Mouse (Mus musculus) thymus, adult 2 months (tissue): ENCODE data around the gene Trim2. TPM values are rescaled to one million over a fixed set of nuclear protein-coding genes. Genes with fewer than 3 reads are reported as not detected.

Source experiments
- DNase-seq: peaks from one replicate; pipeline ENCODE4 v3.0.0; 2021
- H3K27ac ChIP-seq: fragments of 200-500 bp; 2 replicates; pipeline ENCODE4 v1.5.1; 2012; ENCODE audit warnings: low read length, control low read depth; ENCODE audit not compliant: control insufficient read depth, insufficient read depth
- H3K27me3 ChIP-seq: fragments of 200-500 bp; 2 replicates; pipeline ENCODE4 v1.6.1; 2012; ENCODE audit warnings: mild to moderate bottlenecking, low read length, moderate library complexity, mixed read lengths; ENCODE audit not compliant: control insufficient read depth, insufficient read depth
- H3K36me3 ChIP-seq: fragments of 200-500 bp; 2 replicates; pipeline ENCODE4 v1.6.1; 2012; ENCODE audit warnings: mild to moderate bottlenecking, low read length, moderate library complexity; ENCODE audit not compliant: control insufficient read depth, insufficient read depth
- H3K4me1 ChIP-seq: fragments of 200-500 bp; replicated peaks from 2 replicates; pipeline ENCODE4 v1.6.1; 2012; ENCODE audit warnings: low read length; ENCODE audit not compliant: control insufficient read depth, insufficient read depth
- H3K4me3 ChIP-seq: fragments of 200-500 bp; 2 replicates; pipeline ENCODE4 v1.5.1; 2012; ENCODE audit warnings: mild to moderate bottlenecking, low read length, control low read depth, moderate library complexity; ENCODE audit not compliant: control insufficient read depth, insufficient read depth
- CTCF ChIP-seq: fragments of 200-500 bp; IDR thresholded peaks from 2 replicates; pipeline ENCODE4 v1.5.1; 2012; ENCODE audit warnings: mild to moderate bottlenecking, control low read depth, low read length, moderate library complexity, borderline replicate concordance; ENCODE audit not compliant: control insufficient read depth, poor library complexity, insufficient read depth; ENCODE audit errors: extremely low read depth
- POLR2A ChIP-seq: fragments of 200-500 bp; IDR thresholded peaks from 2 replicates; pipeline ENCODE4 v1.6.1; 2012; ENCODE audit warnings: mild to moderate bottlenecking, low read length, control low read depth, moderate library complexity; ENCODE audit not compliant: control insufficient read depth, poor library complexity, insufficient read depth; ENCODE audit errors: extremely low read depth
- WGBS: fragments of 180-500 bp; shearing (Covaris S2); methylation state at CpG from one replicate; pipeline ENCODE4 v1.1.7; 2018; 5-methylcytosine and 5-hydroxymethylcytosine counted together
- polyA plus RNA-seq: library from polyadenylated mRNA; depleted of rRNA; stranded (reverse); fragments of >200 nt; gene quantifications from 2 replicates; pipeline ENCODE4 v1.2.3, GENCODE M21; 2012

Gene Trim2
- polyA plus RNA-seq, 1 experiment: 4.2 TPM

DNA sequence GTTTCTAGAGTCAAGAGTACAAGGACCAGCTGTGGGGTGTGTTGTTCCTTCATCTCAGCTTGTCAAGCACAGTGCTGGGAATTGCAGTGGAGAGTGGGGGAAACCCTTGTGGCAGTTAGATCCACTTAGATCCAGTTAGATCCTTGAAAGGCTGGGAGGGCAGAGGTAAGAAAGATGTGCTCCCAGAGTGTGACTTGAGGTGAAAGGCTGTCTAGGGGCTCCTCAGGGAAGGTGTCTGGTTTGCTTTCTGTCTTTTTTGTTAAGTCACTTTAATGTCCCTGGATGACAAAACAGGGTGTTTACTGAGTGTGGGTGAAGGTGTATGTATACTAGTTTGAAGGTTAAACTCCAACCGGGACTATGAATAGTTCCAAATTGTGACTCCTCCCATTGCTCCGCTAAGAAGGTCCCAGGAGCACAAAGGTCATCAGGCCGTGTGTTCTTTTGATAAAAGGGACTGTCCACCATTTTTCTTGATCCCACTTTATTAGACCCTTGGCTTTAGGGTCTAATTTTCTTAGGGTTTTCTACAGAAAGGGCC lies 40.2 kb downstream of the Trim2 start:
- Histone ChIP-seq H3K4me1 (no peaks in the 10 kb centered on the region), H3K27me3 (no peaks in the 10 kb centered on the region; the same call in 1 of the 2 replicates), H3K36me3 (no peaks in the 10 kb centered on the region), H3K27ac (no peak overlapping the region), H3K4me3 (no peak overlapping the region)
- no peak for DNase-seq
- 90% methylated on average over 3 of the region's 3 CpGs for WGBS
- TF ChIP-seq POLR2A (no peak), CTCF (no peak)

DNA sequence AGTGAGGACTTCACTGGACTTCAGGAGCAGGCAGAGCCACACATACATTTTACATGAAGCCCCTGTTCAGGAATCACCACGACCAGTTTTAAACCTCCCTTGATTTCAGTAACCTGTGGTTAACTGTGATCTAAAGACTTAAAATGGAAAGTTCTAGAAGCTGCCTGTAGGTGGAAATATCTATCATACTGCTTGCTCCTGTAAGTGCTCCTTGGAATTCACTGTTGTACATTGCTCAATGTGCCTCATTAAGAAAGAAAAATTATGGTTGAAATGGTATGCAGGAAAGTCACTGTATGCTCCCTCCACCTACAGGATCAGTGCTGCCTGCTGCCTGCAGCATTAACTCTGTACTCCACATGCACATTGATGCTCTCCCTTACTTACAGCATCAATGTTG lies 41.6 kb downstream of the Trim2 start:
- no peak for TF ChIP-seq POLR2A
- no peak for TF ChIP-seq CTCF
- H3K4me3 ChIP-seq: no peak overlapping the region
- no peak overlapping the region for H3K27ac ChIP-seq

GRCm38 (mm10) chr3:84264395-84264794 lies 42.3 kb downstream of the Trim2 start:
- DNase-seq: no peak
- 92% methylated on average over 2 of the region's 2 CpGs for WGBS
- Histone ChIP-seq H3K36me3 (no peaks in the 10 kb centered on the region), H3K4me1 (peaks cover 2% of the 10 kb centered on the region; the same call in 1 of the 2 replicates), H3K4me3 (no peak overlapping the region), H3K27ac (no peak overlapping the region), H3K27me3 (no peaks in the 10 kb centered on the region; the same call in 1 of the 2 replicates)
- TF ChIP-seq CTCF: no peak
- no peak for TF ChIP-seq POLR2A

More for the DNA sequence above, 41.6 kb downstream of the Trim2 start:
- 50% methylated on average over 1 of the region's 1 CpGs for WGBS
- no peaks in the 10 kb centered on the region for H3K36me3 ChIP-seq
- DNase-seq: no peak
- no peaks in the 10 kb centered on the region; the same call in 1 of the 2 replicates for H3K27me3 ChIP-seq
- peaks cover 2% of the 10 kb centered on the region; the same call in 1 of the 2 replicates for H3K4me1 ChIP-seq

- WGBS: 88% methylated on average over 3 of the region's 3 CpGs
- H3K36me3 ChIP-seq: no peaks in the 10 kb centered on the region
- H3K4me1 ChIP-seq: peaks cover 2% of the 10 kb centered on the region; the same call in 1 of the 2 replicates
- TF ChIP-seq CTCF (no peak), POLR2A (no peak)
- DNase-seq: no peak
- no peak overlapping the region for H3K4me3 ChIP-seq
- H3K27ac ChIP-seq: no peak overlapping the region
- peaks cover 4% of the 10 kb centered on the region; the same call in 1 of the 2 replicates for H3K27me3 ChIP-seq
Measured at GRCm38 (mm10) chr3:84262804-84263203, 43.9 kb downstream of the Trim2 start.

DNA sequence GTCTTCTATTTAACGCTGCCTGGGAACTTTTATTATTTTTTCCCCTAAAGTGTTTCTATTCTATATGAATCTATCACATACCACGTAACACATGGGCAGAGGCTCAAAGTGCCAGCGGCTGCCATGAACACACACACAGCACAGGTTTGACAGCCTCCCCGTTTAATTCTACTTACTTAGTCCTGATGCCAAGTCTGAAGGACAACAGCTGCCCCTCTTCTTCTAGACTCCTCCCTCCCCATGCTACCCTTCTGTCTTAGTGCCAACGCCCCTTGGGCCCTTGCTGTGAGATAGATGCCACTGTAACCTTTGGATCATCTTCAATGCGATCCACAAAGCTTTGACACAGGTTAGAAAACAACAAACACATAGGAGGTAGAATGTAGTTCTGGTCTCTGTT lies 44.8 kb downstream of the Trim2 start:
- no peaks in the 10 kb centered on the region for H3K36me3 ChIP-seq
- no peak for DNase-seq
- 94% methylated on average over 6 of the region's 6 CpGs for WGBS
- no peak overlapping the region for H3K27ac ChIP-seq
- no peak overlapping the region for H3K4me3 ChIP-seq
- TF ChIP-seq CTCF (no peak), POLR2A (no peak)
- H3K4me1 ChIP-seq: peaks cover 2% of the 10 kb centered on the region; the same call in 1 of the 2 replicates
- peaks cover 4% of the 10 kb centered on the region; the same call in 1 of the 2 replicates for H3K27me3 ChIP-seq

DNA sequence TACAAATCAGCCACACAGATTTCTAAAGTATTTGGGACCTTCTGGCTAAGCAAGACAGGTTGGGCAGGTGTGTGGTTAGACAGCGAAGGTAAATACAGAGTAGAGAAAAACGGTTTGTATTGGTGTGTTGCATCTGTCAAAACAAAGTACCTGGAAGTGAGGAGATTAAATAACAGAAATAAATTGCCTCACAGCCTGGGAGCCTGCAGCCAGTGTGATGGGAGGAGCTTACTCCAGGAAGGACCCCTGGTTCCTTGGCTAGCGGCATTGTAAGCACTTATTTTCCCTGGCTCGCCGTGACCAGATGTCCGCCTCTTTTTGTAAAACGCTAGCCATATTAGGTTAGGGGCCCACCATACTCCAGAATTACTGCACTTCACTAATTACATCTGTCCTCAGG lies 45.8 kb downstream of the Trim2 start:
- Histone ChIP-seq H3K4me3 (no peak overlapping the region), H3K27ac (no peak overlapping the region), H3K36me3 (no peaks in the 10 kb centered on the region), H3K4me1 (peaks cover 2% of the 10 kb centered on the region; the same call in 1 of the 2 replicates), H3K27me3 (peaks cover 4% of the 10 kb centered on the region; the same call in 1 of the 2 replicates)
- 91% methylated on average over 7 of the region's 7 CpGs for WGBS
- TF ChIP-seq CTCF: no peak
- no peak for DNase-seq
